Mouse (Mus musculus) cerebral cortex, adult 2 months (tissue): ENCODE measurements around the gene Edc3.

Source experiments
- WGBS: fragments of 180-500 bp; shearing (Covaris S2); methylation state at CpG from one replicate; pipeline ENCODE4 v1.1.7; 2018; 5-methylcytosine and 5-hydroxymethylcytosine counted together

Edc3 gene

GRCm38 (mm10) chr9:57761563-57762551 is 53.5 kb downstream of the Edc3 start:
- 49% methylated on average over 13 of the region's 13 CpGs for WGBS

GRCm38 (mm10) chr9:57762563-57762991 is 54.2 kb downstream of the Edc3 start:
- 13% methylated on average over 6 of the region's 6 CpGs for WGBS

GRCm38 (mm10) chr9:57764147-57764973 is 56.0 kb downstream of the Edc3 start:
- WGBS = 1% methylated on average over 57 of the region's 57 CpGs

GRCm38 (mm10) chr9:57764974-57765363 is 56.6 kb downstream of the Edc3 start:
- under 1% methylated on average over 45 of the region's 45 CpGs for WGBS

GRCm38 (mm10) chr9:57765364-57766351 is 57.3 kb downstream of the Edc3 start, which contains the start of gene Clk3:
Clk3 (minus strand) TSS chr9:57765860.
- under 1% methylated on average over 92 of the region's 93 CpGs for WGBS

GRCm38 (mm10) chr9:57766431-57766830 is 58.1 kb downstream of the Edc3 start:
- WGBS = 31% methylated on average over 6 of the region's 6 CpGs

- WGBS = 89% methylated on average over 4 of the region's 4 CpGs
These were observed 58.9 kb downstream of the Edc3 start for GRCm38 (mm10) chr9:57767231-57767630.

- WGBS = 25% methylated on average over 2 of the region's 2 CpGs
These were observed 61.3 kb downstream of the Edc3 start for GRCm38 (mm10) chr9:57769539-57770069.

GRCm38 (mm10) chr9:57770214-57770613 is 61.9 kb downstream of the Edc3 start:
- 94% methylated on average over 1 of the region's 1 CpGs for WGBS

GRCm38 (mm10) chr9:57770836-57771235 is 62.5 kb downstream of the Edc3 start:
- WGBS = 88% methylated on average over 2 of the region's 2 CpGs

- WGBS = 86% methylated on average over 3 of the region's 3 CpGs
These were observed 65.4 kb downstream of the Edc3 start for GRCm38 (mm10) chr9:57773754-57774153.

- WGBS = 5% methylated on average over 1 of the region's 1 CpGs
These were observed 65.8 kb downstream of the Edc3 start for GRCm38 (mm10) chr9:57774168-57774567.

GRCm38 (mm10) chr9:57775026-57775425 is 66.7 kb downstream of the Edc3 start:
- 37% methylated on average over 5 of the region's 5 CpGs for WGBS

GRCm38 (mm10) chr9:57775736-57776135 is 67.4 kb downstream of the Edc3 start:
- WGBS = 67% methylated on average over 4 of the region's 4 CpGs

GRCm38 (mm10) chr9:57782656-57783055 is 74.3 kb downstream of the Edc3 start:
- 97% methylated on average over 3 of the region's 3 CpGs for WGBS

- 81% methylated on average over 3 of the region's 3 CpGs for WGBS
These were observed 81.4 kb downstream of the Edc3 start for GRCm38 (mm10) chr9:57789733-57790132.

GRCm38 (mm10) chr9:57797456-57797855 is 89.1 kb downstream of the Edc3 start:
- WGBS = 96% methylated on average over 8 of the region's 8 CpGs

GRCm38 (mm10) chr9:57798725-57799253 is 90.4 kb downstream of the Edc3 start:
- WGBS = 48% methylated on average over 10 of the region's 10 CpGs

- 91% methylated on average over 9 of the region's 9 CpGs for WGBS
These were observed 92.1 kb downstream of the Edc3 start for GRCm38 (mm10) chr9:57800325-57800975.
